Mouse (Mus musculus) lung, postnatal 0 days (tissue): Measurements from ENCODE around the gene Gse1.

ENCODE experiments used
- CTCF ChIP-seq: IDR thresholded peaks from 2 replicates; pipeline ENCODE4 v1.5.1; 2016; ENCODE audit warnings: antibody characterized with exemption, mild to moderate bottlenecking
- EP300 ChIP-seq: IDR thresholded peaks from 2 replicates; pipeline ENCODE4 v1.6.1; 2016; ENCODE audit warnings: antibody characterized with exemption, mild to moderate bottlenecking, control low read depth

DNA sequence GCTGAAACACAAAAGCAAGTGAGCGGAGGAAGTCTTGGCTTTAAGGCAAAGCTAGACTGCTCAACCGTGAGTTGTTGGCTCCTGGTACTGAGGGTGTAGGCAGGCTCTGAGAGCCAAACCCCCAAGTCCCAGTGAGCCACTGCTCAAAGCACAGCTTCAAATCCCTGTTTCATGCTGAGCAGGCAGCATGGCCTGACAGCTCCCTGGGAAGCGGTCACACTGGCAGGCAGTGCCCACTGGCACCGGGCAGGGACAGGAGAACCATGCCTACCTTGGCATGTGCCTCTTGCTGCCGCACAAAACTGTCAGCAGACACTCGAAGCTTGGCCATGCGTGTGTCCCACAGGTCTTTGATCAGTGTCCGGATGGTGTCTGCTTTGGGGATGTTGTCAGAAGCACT, 353.6 kb downstream of the Gse1 start:
- TF ChIP-seq CTCF: no peak
- TF ChIP-seq EP300: no peak
